Mouse (Mus musculus): ENCODE results near the gene St6galnac3. TPM values are rescaled to one million over a fixed set of nuclear protein-coding genes. Genes with fewer than 3 reads are reported as not detected.

St6galnac3 gene
- polyA plus RNA-seq, 1 experiment from 2014 or later = 8.5 TPM

DNA sequence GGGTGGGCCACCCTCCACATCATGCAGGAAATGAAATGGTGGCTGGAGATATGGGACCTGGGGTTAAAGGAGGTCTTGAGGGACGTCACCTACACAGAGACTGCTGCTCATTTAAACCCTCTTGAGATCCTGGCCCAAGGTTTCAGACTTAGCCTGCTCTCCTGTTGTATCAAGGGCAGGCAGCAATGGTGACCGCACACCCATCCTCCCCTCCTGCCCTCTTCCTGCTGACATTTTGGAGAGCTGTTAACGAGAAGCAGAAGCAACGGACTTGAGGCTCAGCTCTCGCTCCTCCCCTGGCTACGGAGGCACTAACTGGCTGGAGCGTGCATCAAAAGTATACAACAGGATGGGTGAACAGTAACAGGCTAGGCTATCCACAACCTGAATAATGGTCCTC, 7.2 kb downstream of the St6galnac3 start:
- Histone ChIP-seq H3K4me1 (replicated peaks; ENCODE audit: control insufficient read depth, insufficient read depth, low read length) (no peaks in the 10 kb centered on the region), H3K36me3 (ENCODE audit: control insufficient read depth, insufficient read depth) (no peaks in the 10 kb centered on the region), H3K27ac (ENCODE audit: low read depth, low read length) (no peak overlapping the region), H3K4me2 (replicated peaks; ENCODE audit: low read depth) (no peak overlapping the region), H3K4me3 (ENCODE audit: low read depth, low read length) (no peak overlapping the region), H3K27me3 (replicated peaks; ENCODE audit: control insufficient read depth, insufficient read depth, low read length) (no peaks in the 10 kb centered on the region), H3K9ac (ENCODE audit: low read depth, low read length) (no peak overlapping the region), H3K9me3 (ENCODE audit: control insufficient read depth) (no peaks in the 10 kb centered on the region)
- TF ChIP-seq CTCF (IDR thresholded peaks at IDR 0.05; ENCODE audit: low read depth) = no peak
- 78% methylated on average over 7 of the region's 7 CpGs for WGBS
- ATAC-seq = no peak

DNA sequence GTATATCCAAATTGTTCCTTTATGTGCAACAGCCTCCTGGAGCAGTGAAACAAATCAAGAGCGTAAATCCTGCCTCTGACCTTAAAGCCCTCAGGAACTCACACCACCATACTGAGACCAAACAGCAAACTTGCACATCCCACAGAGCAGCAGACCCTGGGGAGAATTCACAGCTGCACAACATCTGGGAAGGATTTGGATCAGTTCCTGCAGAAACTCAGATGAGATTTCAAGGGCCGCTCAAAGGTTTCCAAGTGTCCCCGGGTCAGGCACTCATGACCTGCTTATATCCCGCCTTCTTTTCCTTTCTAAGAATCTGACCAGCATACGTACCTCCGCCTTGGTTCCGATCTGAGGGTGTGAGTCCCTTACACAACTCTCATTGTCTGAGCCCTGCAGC, 9.3 kb downstream of the St6galnac3 start:
- 58% methylated on average over 7 of the region's 7 CpGs for WGBS
- ATAC-seq = no peak
- TF ChIP-seq CTCF (IDR thresholded peaks at IDR 0.05; ENCODE audit: low read depth) = no peak
- Histone ChIP-seq H3K36me3 (ENCODE audit: control insufficient read depth, insufficient read depth) (no peaks in the 10 kb centered on the region), H3K4me2 (replicated peaks; ENCODE audit: low read depth) (no peak overlapping the region), H3K9me3 (ENCODE audit: control insufficient read depth) (no peaks in the 10 kb centered on the region), H3K27ac (ENCODE audit: low read depth, low read length) (no peak overlapping the region), H3K4me1 (replicated peaks; ENCODE audit: control insufficient read depth, insufficient read depth, low read length) (no peaks in the 10 kb centered on the region), H3K27me3 (replicated peaks; ENCODE audit: control insufficient read depth, insufficient read depth, low read length) (no peaks in the 10 kb centered on the region), H3K9ac (ENCODE audit: low read depth, low read length) (no peak overlapping the region), H3K4me3 (ENCODE audit: low read depth, low read length) (no peak overlapping the region)

GRCm38 (mm10) chr3:153710545-153710944, 14.4 kb downstream of the St6galnac3 start:
- TF ChIP-seq CTCF (IDR thresholded peaks at IDR 0.05; ENCODE audit: low read depth) = no peak
- WGBS = 32% methylated on average over 1 of the region's 1 CpGs

DNA sequence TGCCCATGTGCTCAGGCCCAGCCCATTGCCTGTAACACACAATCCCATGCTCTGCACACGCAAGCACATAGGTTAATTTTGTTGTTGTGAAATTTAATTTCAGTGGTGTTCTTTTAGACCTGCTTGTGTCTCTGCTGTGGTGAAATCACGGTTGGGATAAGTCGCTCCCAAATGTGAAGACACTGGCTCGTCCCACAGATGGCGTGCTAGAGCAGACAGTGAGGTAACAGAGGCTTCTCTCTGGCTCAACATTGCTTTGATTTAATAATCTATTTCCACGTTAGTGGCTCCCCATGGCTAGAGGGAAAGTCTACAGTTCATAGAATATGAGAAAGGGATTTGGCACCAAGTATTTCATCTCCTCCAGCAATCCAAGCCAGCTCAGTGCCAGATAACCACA, 17.3 kb downstream of the St6galnac3 start:
- H3K27ac ChIP-seq (ENCODE audit: low read depth, low read length) = no peak overlapping the region
- H3K9ac ChIP-seq (ENCODE audit: low read depth, low read length) = no peak overlapping the region
- H3K4me1 ChIP-seq (replicated peaks; ENCODE audit: control insufficient read depth, insufficient read depth, low read length) = no peaks in the 10 kb centered on the region
- peak; percentile 55 for TF ChIP-seq CTCF (IDR thresholded peaks at IDR 0.05; ENCODE audit: low read depth)
- no peaks in the 10 kb centered on the region for H3K36me3 ChIP-seq (ENCODE audit: control insufficient read depth, insufficient read depth)
- no peak overlapping the region for H3K4me3 ChIP-seq (ENCODE audit: low read depth, low read length)
- H3K9me3 ChIP-seq (ENCODE audit: control insufficient read depth) = no peaks in the 10 kb centered on the region
- no peaks in the 10 kb centered on the region for H3K27me3 ChIP-seq (replicated peaks; ENCODE audit: control insufficient read depth, insufficient read depth, low read length)
- no peak overlapping the region for H3K4me2 ChIP-seq (replicated peaks; ENCODE audit: low read depth)
- 76% methylated on average over 6 of the region's 6 CpGs for WGBS
- no peak for ATAC-seq

More at GRCm38 (mm10) chr3:153710545-153710944, 14.4 kb downstream of the St6galnac3 start:
- no peaks in the 10 kb centered on the region for H3K9me3 ChIP-seq (ENCODE audit: control insufficient read depth)
- H3K4me3 ChIP-seq (ENCODE audit: low read depth, low read length) = no peak overlapping the region
- no peak for ATAC-seq
- H3K36me3 ChIP-seq (ENCODE audit: control insufficient read depth, insufficient read depth) = no peaks in the 10 kb centered on the region
- no peaks in the 10 kb centered on the region for H3K4me1 ChIP-seq (replicated peaks; ENCODE audit: control insufficient read depth, insufficient read depth, low read length)
- no peaks in the 10 kb centered on the region for H3K27me3 ChIP-seq (replicated peaks; ENCODE audit: control insufficient read depth, insufficient read depth, low read length)
- H3K27ac ChIP-seq (ENCODE audit: low read depth, low read length) = no peak overlapping the region
- H3K4me2 ChIP-seq (replicated peaks; ENCODE audit: low read depth) = no peak overlapping the region
- H3K9ac ChIP-seq (ENCODE audit: low read depth, low read length) = no peak overlapping the region

- Histone ChIP-seq H3K9ac (ENCODE audit: low read depth, low read length) (no peak overlapping the region), H3K9me3 (ENCODE audit: control insufficient read depth) (no peaks in the 10 kb centered on the region), H3K4me1 (replicated peaks; ENCODE audit: control insufficient read depth, insufficient read depth, low read length) (no peaks in the 10 kb centered on the region), H3K36me3 (ENCODE audit: control insufficient read depth, insufficient read depth) (no peaks in the 10 kb centered on the region), H3K4me3 (ENCODE audit: low read depth, low read length) (no peak overlapping the region), H3K27me3 (replicated peaks; ENCODE audit: control insufficient read depth, insufficient read depth, low read length) (no peaks in the 10 kb centered on the region), H3K4me2 (replicated peaks; ENCODE audit: low read depth) (no peak overlapping the region), H3K27ac (ENCODE audit: low read depth, low read length) (no peak overlapping the region)
- WGBS = 81% methylated on average over 1 of the region's 1 CpGs
- no peak for ATAC-seq
- TF ChIP-seq CTCF (IDR thresholded peaks at IDR 0.05; ENCODE audit: low read depth) = no peak
Observed at GRCm38 (mm10) chr3:153706901-153707300, 18.1 kb downstream of the St6galnac3 start.

GRCm38 (mm10) chr3:153701752-153702740, 22.9 kb downstream of the St6galnac3 start:
- ATAC-seq = no peak
- 54% methylated on average over 15 of the region's 15 CpGs for WGBS
- no peak overlapping the region for H3K4me2 ChIP-seq (replicated peaks; ENCODE audit: low read depth)
- no peaks in the 10 kb centered on the region for H3K36me3 ChIP-seq (ENCODE audit: control insufficient read depth, insufficient read depth)
- H3K9ac ChIP-seq (ENCODE audit: low read depth, low read length) = no peak overlapping the region
- no peaks in the 10 kb centered on the region; the same call in 1 of the 2 replicates for H3K4me1 ChIP-seq (replicated peaks; ENCODE audit: control insufficient read depth, insufficient read depth, low read length)
- no peak overlapping the region for H3K4me3 ChIP-seq (ENCODE audit: low read depth, low read length)
- H3K27me3 ChIP-seq (replicated peaks; ENCODE audit: control insufficient read depth, insufficient read depth, low read length) = no peaks in the 10 kb centered on the region
- no peaks in the 10 kb centered on the region for H3K9me3 ChIP-seq (ENCODE audit: control insufficient read depth)
- H3K27ac ChIP-seq (ENCODE audit: low read depth, low read length) = no peak overlapping the region
- peak; percentile 29; the same call in 1 of the 2 replicates for TF ChIP-seq CTCF (IDR thresholded peaks at IDR 0.05; ENCODE audit: low read depth)

Measured in intestine, postnatal 0 days (tissue).